Mouse (Mus musculus): ENCODE results near the gene Prkcb.

GRCm38 (mm10) chr7:122562586-122562985, 274.0 kb downstream of the Prkcb start:
- no peak for TF ChIP-seq CTCF (conservative IDR thresholded peaks at IDR 0.05; ENCODE audit: insufficient read depth, insufficient read length, low read depth, low read length)
- TF ChIP-seq POLR2A (IDR thresholded peaks at IDR 0.05; ENCODE audit: low read depth, low read length): no peak
